Mouse (Mus musculus) kidney, postnatal 0 days (tissue): Measurements from ENCODE around the gene Gak. TPM values are rescaled to one million over a fixed set of nuclear protein-coding genes. Genes with fewer than 3 reads are reported as not detected.

Experiments
- ATAC-seq: fragments of 200-750 bp; cut with Nextera tagmentation; replicated peaks from 2 replicates; pipeline ENCODE4 v1.8.0; 2017; ENCODE audit warnings: low read depth, moderate number of reproducible peaks, moderate TSS enrichment, moderate library complexity; ENCODE audit not compliant: low FRiP score
- DNase-seq: peaks from one replicate; pipeline ENCODE4 v3.0.0-alpha.2; 2016; ENCODE audit warnings: low spot score
- H3K27ac ChIP-seq: fragments of 300-500 bp; sonication (generic); 2 replicates; pipeline ENCODE4 v1.5.1; 2014; ENCODE audit warnings: mild to moderate bottlenecking
- H3K27me3 ChIP-seq: fragments of 300-500 bp; sonication (generic); 2 replicates; pipeline ENCODE4 v1.6.1; 2014; ENCODE audit warnings: low read length, mixed read lengths; ENCODE audit not compliant: insufficient read depth
- H3K36me3 ChIP-seq: fragments of 300-500 bp; sonication (generic); 2 replicates; pipeline ENCODE4 v1.6.1; 2014; ENCODE audit warnings: low read length, mixed read lengths; ENCODE audit not compliant: insufficient read depth
- H3K4me1 ChIP-seq: fragments of 300-500 bp; sonication (generic); replicated peaks from 2 replicates; pipeline ENCODE4 v1.6.1; 2014; ENCODE audit warnings: antibody characterized with exemption, low read length, mixed read lengths; ENCODE audit not compliant: insufficient read depth
- H3K4me2 ChIP-seq: fragments of 300-500 bp; sonication (generic); 2 replicates; pipeline ENCODE4 v1.6.1; 2014; ENCODE audit warnings: mild to moderate bottlenecking, low read length, moderate library complexity, mixed read lengths
- H3K4me3 ChIP-seq: fragments of 300-500 bp; sonication (generic); replicated peaks from 2 replicates; pipeline ENCODE4 v1.5.1; 2014; ENCODE audit warnings: low read depth, low read length
- H3K9ac ChIP-seq: fragments of 300-500 bp; sonication (generic); 2 replicates; pipeline ENCODE4 v1.6.1; 2014; ENCODE audit warnings: low read depth, low read length
- H3K9me3 ChIP-seq: fragments of 300-500 bp; sonication (generic); replicated peaks from 2 replicates; pipeline ENCODE4 v1.6.1; 2016; ENCODE audit warnings: low read length, inconsistent platforms, mixed read lengths
- CTCF ChIP-seq: IDR thresholded peaks from 2 replicates; pipeline ENCODE4 v1.5.1; 2016; ENCODE audit warnings: antibody characterized with exemption, low read depth, mild to moderate bottlenecking, moderate library complexity
- WGBS: fragments of 180-500 bp; shearing (Covaris S2); extraction: QIAGEN DNeasy Blood & Tissue Kit; methylation state at CpG from one replicate; pipeline ENCODE4 v1.1.7; 2014; 5-methylcytosine and 5-hydroxymethylcytosine counted together
- polyA plus RNA-seq: library from polyadenylated mRNA; unstranded; fragments of >200 nt; fragmentation: Nextera tagmentation; extraction: Ambion mirVana; gene quantifications from 2 replicates; pipeline ENCODE4 v1.2.1, GENCODE M21; 2015

The Gak gene
- polyA plus RNA-seq, 1 experiment from 2014 or later, result 43.1 TPM

GRCm38 (mm10) chr5:108554041-108554440 is 75.5 kb downstream of the Gak start:
- ATAC-seq (no peak), DNase-seq (no peak)
- TF ChIP-seq CTCF, result no peak
- Histone ChIP-seq H3K4me3 (no peak overlapping the region), H3K9me3 (no peaks in the 10 kb centered on the region), H3K4me1 (no peaks in the 10 kb centered on the region; the same call in 1 of the 2 replicates), H3K27me3 (0 out of 2 replicates have a peak, but pooled peaks cover 3% of the 10 kb centered on the region), H3K36me3 (no peaks in the 10 kb centered on the region), H3K9ac (no peak overlapping the region), H3K4me2 (no peak overlapping the region), H3K27ac (no peak overlapping the region)
- WGBS, result 68% methylated on average over 1 of the region's 1 CpGs

- Histone ChIP-seq H3K27ac (no peak overlapping the region), H3K4me2 (peak overlapping the region; percentile 54), H3K9ac (no peak overlapping the region), H3K4me3 (0 out of 2 replicates have a peak overlapping the region, but pooled peaks have one; percentile 16), H3K36me3 (no peaks in the 10 kb centered on the region), H3K4me1 (no peaks in the 10 kb centered on the region; the same call in 1 of the 2 replicates), H3K9me3 (no peaks in the 10 kb centered on the region), H3K27me3 (0 out of 2 replicates have a peak, but pooled peaks cover 7% of the 10 kb centered on the region)
- ATAC-seq, result no peak
- TF ChIP-seq CTCF, result no peak
- 2% methylated on average over 16 of the region's 16 CpGs for WGBS
- DNase-seq, result no peak
Observed at GRCm38 (mm10) chr5:108550207-108550594, 79.4 kb downstream of the Gak start.

- Histone ChIP-seq H3K36me3 (no peaks in the 10 kb centered on the region), H3K4me2 (peak within 1 kb of the TSS; percentile 54), H3K27ac (no peak within 1 kb of the TSS), H3K9me3 (no peaks in the 10 kb centered on the region), H3K27me3 (0 out of 2 replicates have a peak, but pooled peaks cover 7% of the 10 kb centered on the region), H3K9ac (no peak within 1 kb of the TSS), H3K4me1 (no peaks in the 10 kb centered on the region; the same call in 1 of the 2 replicates), H3K4me3 (0 out of 2 replicates have a peak within 1 kb of the TSS, but pooled peaks have one; percentile 16)
- TF ChIP-seq CTCF, result no peak
- DNase-seq, result peak; percentile 81
- under 1% methylated on average over 47 of the region's 56 CpGs for WGBS
- ATAC-seq, result peak; percentile 66; the same call in 1 of the 2 replicates
Observed at GRCm38 (mm10) chr5:108549489-108550206, 79.9 kb downstream of the Gak start, which contains the start of gene Cplx1. Cplx1 (minus strand) TSS chr5:108550024.

- 0 out of 2 replicates have a peak, but pooled peaks cover 7% of the 10 kb centered on the region for H3K27me3 ChIP-seq
- WGBS, result 19% methylated on average over 7 of the region's 7 CpGs
- no peak for TF ChIP-seq CTCF
- no peak overlapping the region for H3K4me3 ChIP-seq
- peak overlapping the region; percentile 54 for H3K4me2 ChIP-seq
- no peak overlapping the region for H3K27ac ChIP-seq
- H3K9me3 ChIP-seq, result no peaks in the 10 kb centered on the region
- H3K9ac ChIP-seq, result no peak overlapping the region
- H3K4me1 ChIP-seq, result no peaks in the 10 kb centered on the region; the same call in 1 of the 2 replicates
- DNase-seq, result no peak
- no peaks in the 10 kb centered on the region for H3K36me3 ChIP-seq
- ATAC-seq, result no peak
Observed at GRCm38 (mm10) chr5:108549137-108549488, 80.4 kb downstream of the Gak start.

- no peak for ATAC-seq
- no peak for TF ChIP-seq CTCF
- H3K4me3 ChIP-seq, result no peak overlapping the region
- no peak overlapping the region for H3K4me2 ChIP-seq
- no peak for DNase-seq
- H3K4me1 ChIP-seq, result no peaks in the 10 kb centered on the region; the same call in 1 of the 2 replicates
- H3K9me3 ChIP-seq, result no peaks in the 10 kb centered on the region
- no peaks in the 10 kb centered on the region for H3K36me3 ChIP-seq
- H3K27me3 ChIP-seq, result 0 out of 2 replicates have a peak, but pooled peaks cover 7% of the 10 kb centered on the region
- WGBS, result 89% methylated on average over 5 of the region's 5 CpGs
- H3K27ac ChIP-seq, result no peak overlapping the region
- no peak overlapping the region for H3K9ac ChIP-seq
Observed at GRCm38 (mm10) chr5:108547636-108548035, 81.9 kb downstream of the Gak start.

GRCm38 (mm10) chr5:108543516-108544291 is 85.9 kb downstream of the Gak start:
- ATAC-seq (no peak), DNase-seq (no peak)
- no peak overlapping the region for H3K9ac ChIP-seq
- no peaks in the 10 kb centered on the region for H3K9me3 ChIP-seq
- H3K4me3 ChIP-seq, result no peak overlapping the region
- 0 out of 2 replicates have a peak, but pooled peaks cover 1% of the 10 kb centered on the region for H3K27me3 ChIP-seq
- H3K4me2 ChIP-seq, result no peak overlapping the region
- H3K36me3 ChIP-seq, result no peaks in the 10 kb centered on the region
- WGBS, result 61% methylated on average over 7 of the region's 7 CpGs
- H3K27ac ChIP-seq, result no peak overlapping the region
- no peak for TF ChIP-seq CTCF
- no peaks in the 10 kb centered on the region for H3K4me1 ChIP-seq
